Mouse (Mus musculus) intestine, embryonic 16.5 days (tissue): ENCODE data around the gene Smg6. TPM values are rescaled to one million over a fixed set of nuclear protein-coding genes. Genes with fewer than 3 reads are reported as not detected.

ENCODE experiments used
- ATAC-seq: fragments of 200-750 bp; cut with Nextera tagmentation; 2 replicates; pipeline ENCODE4 v1.8.0; 2017; ENCODE audit warnings: moderate TSS enrichment, moderate library complexity
- H3K27ac ChIP-seq: fragments of 300-500 bp; sonication (generic); 2 replicates; pipeline ENCODE4 v1.5.1; 2014; ENCODE audit warnings: mild to moderate bottlenecking, low read length
- H3K27me3 ChIP-seq: fragments of 300-500 bp; sonication (generic); replicated peaks from 2 replicates; pipeline ENCODE4 v1.6.1; 2014; ENCODE audit warnings: low read length, control low read depth, mixed read lengths; ENCODE audit not compliant: control insufficient read depth, insufficient read depth
- H3K36me3 ChIP-seq: fragments of 300-500 bp; sonication (generic); 2 replicates; pipeline ENCODE4 v1.6.1; 2014; ENCODE audit warnings: low read length, control low read depth; ENCODE audit not compliant: control insufficient read depth, insufficient read depth
- H3K4me1 ChIP-seq: fragments of 300-500 bp; sonication (generic); 2 replicates; pipeline ENCODE4 v1.6.1; 2014; ENCODE audit warnings: low read length, control low read depth, mixed read lengths; ENCODE audit not compliant: control insufficient read depth, insufficient read depth
- H3K4me2 ChIP-seq: fragments of 300-500 bp; sonication (generic); 2 replicates; pipeline ENCODE4 v1.6.1; 2014; ENCODE audit warnings: low read depth, low read length, control low read depth
- H3K4me3 ChIP-seq: fragments of 300-500 bp; sonication (generic); 2 replicates; pipeline ENCODE4 v1.5.1; 2014; ENCODE audit warnings: mild to moderate bottlenecking, low read length
- H3K9ac ChIP-seq: fragments of 300-500 bp; sonication (generic); 2 replicates; pipeline ENCODE4 v1.6.1; 2014; ENCODE audit warnings: low read depth, low read length
- H3K9me3 ChIP-seq: fragments of 300-500 bp; sonication (generic); 2 replicates; pipeline ENCODE4 v1.6.1; 2016; ENCODE audit warnings: low read length, control low read depth; ENCODE audit not compliant: control insufficient read depth
- WGBS: fragments of 180-500 bp; shearing (Covaris S2); extraction: QIAGEN DNeasy Blood & Tissue Kit; methylation state at CpG from one replicate; pipeline ENCODE4 v1.1.7; 2014; 5-methylcytosine and 5-hydroxymethylcytosine counted together
- microRNA counts: library from miRNA; unstranded; fragments of <30 nt; microRNA quantifications from one replicate; lab custom pipeline; 2016
- microRNA-seq: library from miRNA; unstranded; fragments of <30 nt; microRNA quantifications from one replicate; pipeline ENCODE4, GENCODE M21; 2016
- polyA plus RNA-seq: library from polyadenylated mRNA; unstranded; fragments of >200 nt; fragmentation: Nextera tagmentation; extraction: Ambion mirVana; gene quantifications from 2 replicates; pipeline ENCODE4 v1.2.1, GENCODE M21; 2015

The Smg6 gene
- polyA plus RNA-seq, 1 experiment from 2014 or later, result 11.4 TPM

GRCm38 (mm10) chr11:75210755-75211154 lies 285.1 kb downstream of the Smg6 start:
- peaks cover 23% of the 10 kb centered on the region for H3K4me1 ChIP-seq
- no peak overlapping the region for H3K27ac ChIP-seq
- ATAC-seq, result no peak
- no peaks in the 10 kb centered on the region for H3K9me3 ChIP-seq
- 65% methylated on average over 6 of the region's 6 CpGs for WGBS
- H3K36me3 ChIP-seq, result no peaks in the 10 kb centered on the region
- no peak overlapping the region for H3K4me3 ChIP-seq
- no peaks in the 10 kb centered on the region for H3K27me3 ChIP-seq
- no peak overlapping the region for H3K9ac ChIP-seq
- H3K4me2 ChIP-seq, result no peak overlapping the region

DNA sequence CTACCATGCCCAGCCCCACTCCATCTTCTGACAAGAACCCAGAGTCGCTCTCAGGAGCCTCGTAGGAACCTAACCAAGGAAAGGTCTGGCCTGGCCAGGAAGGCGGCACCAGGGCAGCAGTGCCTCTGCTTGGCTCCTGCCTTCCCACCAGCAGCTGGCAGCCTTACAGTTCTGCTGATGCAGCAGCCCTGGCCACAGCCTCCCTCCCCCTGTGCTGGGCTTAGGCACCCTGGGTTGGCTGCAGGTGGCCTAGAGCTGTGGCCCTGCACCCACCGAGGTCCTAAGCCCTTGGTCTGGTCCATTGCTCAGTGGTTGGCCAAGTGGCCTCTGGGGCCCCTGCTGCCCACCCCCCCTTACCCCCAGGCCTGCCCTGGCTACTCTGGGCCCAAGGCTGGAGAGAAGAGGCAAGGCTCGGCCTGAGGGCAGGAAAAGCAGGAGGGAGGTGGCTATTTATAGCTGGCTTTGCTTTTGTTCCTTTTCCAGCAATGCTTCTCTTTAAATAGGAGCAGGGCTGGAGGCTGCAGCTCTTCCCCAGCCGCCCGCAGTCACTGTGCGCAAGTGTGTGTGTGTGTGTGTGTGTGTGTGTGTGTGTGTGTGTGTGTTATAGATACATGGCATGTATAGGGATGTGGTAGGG lies 286.5 kb downstream of the Smg6 start:
- Histone ChIP-seq H3K27me3 (no peaks in the 10 kb centered on the region), H3K27ac (peak overlapping the region; percentile 43), H3K9me3 (no peaks in the 10 kb centered on the region), H3K4me1 (peaks cover 20% of the 10 kb centered on the region), H3K4me2 (no peak overlapping the region), H3K9ac (no peak overlapping the region), H3K36me3 (no peaks in the 10 kb centered on the region), H3K4me3 (no peak overlapping the region)
- WGBS, result 59% methylated on average over 8 of the region's 8 CpGs
- ATAC-seq, result peak; percentile 6; the same call in 1 of the 2 replicates

DNA sequence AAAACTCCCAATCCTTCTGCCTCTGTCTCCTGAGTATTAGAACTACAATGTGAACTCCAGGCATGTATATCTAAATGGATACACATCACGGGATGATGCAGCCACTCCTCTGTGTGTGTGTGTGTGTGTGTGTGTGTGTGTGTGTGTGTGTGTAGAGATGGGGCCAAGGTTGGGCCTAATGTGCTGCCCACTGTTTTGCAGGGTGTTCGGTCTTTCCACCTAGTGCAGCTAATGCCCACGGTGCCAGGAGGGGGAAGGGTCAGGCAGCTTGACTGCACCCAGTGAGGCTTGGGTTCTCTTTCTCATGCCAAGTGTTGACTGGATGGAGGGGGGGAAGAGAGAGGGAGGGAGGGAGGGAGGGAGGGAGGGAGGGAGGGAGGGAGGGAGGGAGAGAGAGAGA lies 287.3 kb downstream of the Smg6 start:
- H3K9me3 ChIP-seq, result no peaks in the 10 kb centered on the region
- H3K27ac ChIP-seq, result peak overlapping the region; percentile 58; the same call in 1 of the 2 replicates
- H3K27me3 ChIP-seq, result no peaks in the 10 kb centered on the region
- no peak overlapping the region for H3K4me2 ChIP-seq
- no peak overlapping the region for H3K4me3 ChIP-seq
- ATAC-seq, result 0 out of 2 replicates have a peak, but pooled peaks have one; percentile 18
- H3K4me1 ChIP-seq, result peaks cover 20% of the 10 kb centered on the region
- H3K36me3 ChIP-seq, result no peaks in the 10 kb centered on the region
- H3K9ac ChIP-seq, result no peak overlapping the region
- 33% methylated on average over 3 of the region's 3 CpGs for whole genome bisulfite sequencing

- H3K4me1 ChIP-seq, result peaks cover 20% of the 10 kb centered on the region
- peak overlapping the region; percentile 37 for H3K4me3 ChIP-seq
- ATAC-seq, result peak; percentile 88
Observed at GRCm38 (mm10) chr11:75213372-75214080, 287.9 kb downstream of the Smg6 start.

More at GRCm38 (mm10) chr11:75213372-75214080, 287.9 kb downstream of the Smg6 start:
- H3K27ac ChIP-seq, result peak overlapping the region; percentile 82
- 9% methylated on average over 35 of the region's 35 CpGs for WGBS
- no peaks in the 10 kb centered on the region for H3K9me3 ChIP-seq
- peak overlapping the region; percentile 66 for H3K9ac ChIP-seq
- H3K27me3 ChIP-seq, result no peaks in the 10 kb centered on the region
- no peaks in the 10 kb centered on the region for H3K36me3 ChIP-seq
- H3K4me2 ChIP-seq, result peak overlapping the region; percentile 62

MicroRNAs within 50 kb of the gene (microRNA counts, 519-probe panel; counts per million panel counts)
- 2,564 counts per million, percentile 63 among the panel's probes with 10 or more counts for microRNA mmu-miR-132 (lab: Ali Mortazavi, UCI)
- microRNA mmu-miR-212 (lab: Ali Mortazavi, UCI), result 726 counts per million, percentile 2 among the panel's probes with 10 or more counts

Small RNA genes within 50 kb of the gene (microRNA-seq; reads per million reads assigned to microRNA genes)
- gene Mir132 (271 reads per million, percentile 61 among the genes with 10 or more reads in this experiment), gene Mir212 (32.8 reads per million, percentile 35 among the genes with 10 or more reads in this experiment)

Other genes with a start within 250 kb of the Smg6 start
- 33.5 and 33.8 TPM in 2 replicates for gene Pafah1b1, start 201.2 kb upstream of the Smg6 start, polyA plus RNA-seq
- gene Mettl16, start 155.0 kb upstream of the Smg6 start, polyA plus RNA-seq, result 36.2 and 41.4 TPM in 2 replicates
- gene Mnt, start 94.9 kb upstream of the Smg6 start, polyA plus RNA-seq, result 3.1 and 4.0 TPM in 2 replicates
- gene Sgsm2, start 28.8 kb upstream of the Smg6 start, polyA plus RNA-seq, result 4.2 and 4.5 TPM in 2 replicates
- 44.0 and 48.1 TPM in 2 replicates for gene Tsr1, start 27.8 kb upstream of the Smg6 start, polyA plus RNA-seq
- 18.0 and 19.6 TPM in 2 replicates for gene Srr, start 125 bp downstream of the Smg6 start, polyA plus RNA-seq
- gene Hic1, start 243.7 kb downstream of the Smg6 start, polyA plus RNA-seq, result 7.1 and 8.6 TPM in 2 replicates